Mouse (Mus musculus) midbrain, postnatal 0 days (tissue): ENCODE measurements around the gene Zrsr2. TPM values are rescaled to one million over a fixed set of nuclear protein-coding genes. Genes with fewer than 3 reads are reported as not detected.

Source experiments
- ATAC-seq: fragments of 200-750 bp; cut with Nextera tagmentation; 2 replicates; pipeline ENCODE4 v1.8.0; 2017; ENCODE audit warnings: moderate number of reproducible peaks, mild to moderate bottlenecking, moderate TSS enrichment, moderate library complexity; ENCODE audit not compliant: low FRiP score
- DNase-seq: peaks from one replicate; pipeline ENCODE4 v3.0.0-alpha.2; 2015; ENCODE audit warnings: low spot score
- H3K27ac ChIP-seq: fragments of 300-500 bp; sonication (generic); 2 replicates; pipeline ENCODE4 v1.5.1; 2014; ENCODE audit warnings: low read depth, mild to moderate bottlenecking, low read length, mixed read lengths
- H3K27me3 ChIP-seq: fragments of 300-500 bp; sonication (generic); 2 replicates; pipeline ENCODE4 v1.6.1; 2014; ENCODE audit warnings: low read length, control low read depth, mixed read lengths; ENCODE audit not compliant: insufficient read depth
- H3K36me3 ChIP-seq: fragments of 300-500 bp; sonication (generic); 2 replicates; pipeline ENCODE4 v1.6.1; 2014; ENCODE audit warnings: low read length, control low read depth, mixed read lengths; ENCODE audit not compliant: insufficient read depth
- H3K4me1 ChIP-seq: fragments of 300-500 bp; sonication (generic); 2 replicates; pipeline ENCODE4 v1.6.1; 2014; ENCODE audit warnings: mild to moderate bottlenecking, control low read depth, antibody characterized with exemption, low read length, mixed read lengths; ENCODE audit not compliant: insufficient read depth
- H3K4me2 ChIP-seq: fragments of 300-500 bp; sonication (generic); 2 replicates; pipeline ENCODE4 v1.6.1; 2014; ENCODE audit warnings: low read depth, mild to moderate bottlenecking, low read length, mixed read lengths; ENCODE audit not compliant: poor library complexity, severe bottlenecking
- H3K4me3 ChIP-seq: fragments of 300-500 bp; sonication (generic); 2 replicates; pipeline ENCODE4 v1.5.1; 2014; ENCODE audit warnings: low read depth, mild to moderate bottlenecking, low read length, moderate library complexity
- H3K9ac ChIP-seq: fragments of 300-500 bp; sonication (generic); replicated peaks from 2 replicates; pipeline ENCODE4 v1.6.1; 2014; ENCODE audit warnings: mild to moderate bottlenecking, low read length, moderate library complexity, mixed read lengths; ENCODE audit not compliant: poor library complexity, severe bottlenecking
- H3K9me3 ChIP-seq: fragments of 300-500 bp; sonication (generic); 2 replicates; pipeline ENCODE4 v1.6.1; 2016; ENCODE audit warnings: low read length, control low read depth
- CTCF ChIP-seq: IDR thresholded peaks from 2 replicates; pipeline ENCODE4 v1.5.1; 2016; ENCODE audit warnings: antibody characterized with exemption, mild to moderate bottlenecking
- WGBS: fragments of 180-500 bp; shearing (Covaris S2); extraction: QIAGEN DNeasy Blood & Tissue Kit; methylation state at CpG from one replicate; pipeline ENCODE4 v1.1.7; 2014; 5-methylcytosine and 5-hydroxymethylcytosine counted together
- polyA plus RNA-seq: library from polyadenylated mRNA; unstranded; fragments of >200 nt; fragmentation: Nextera tagmentation; extraction: Ambion mirVana; gene quantifications from 2 replicates; pipeline ENCODE4 v1.2.1, GENCODE M21; 2015
- total RNA-seq: library from RNA; depleted of rRNA; stranded (reverse); fragments of >200 nt; gene quantifications from 2 replicates; pipeline ENCODE4 v1.2.3, GENCODE M21; 2014

Zrsr2 gene
- total and polyA plus RNA-seq, 2 experiments from 2014 or later, result 17.3 to 83.4 TPM

- 51% methylated on average over 4 of the region's 4 CpGs for WGBS
- H3K36me3 ChIP-seq, result no peaks in the 10 kb centered on the region
- H3K4me1 ChIP-seq, result no peaks in the 10 kb centered on the region
- no peak overlapping the region for H3K27ac ChIP-seq
- no peak for TF ChIP-seq CTCF
- no peaks in the 10 kb centered on the region for H3K9me3 ChIP-seq
- ATAC-seq (no peak), DNase-seq (no peak)
- H3K9ac ChIP-seq, result no peak overlapping the region
- H3K27me3 ChIP-seq, result peaks cover 2% of the 10 kb centered on the region; the same call in 1 of the 2 replicates
- H3K4me3 ChIP-seq, result no peak overlapping the region
- no peak overlapping the region for H3K4me2 ChIP-seq
These were observed 23.0 kb upstream of the Zrsr2 start for GRCm38 (mm10) chrX:163981500-163981899.

DNA sequence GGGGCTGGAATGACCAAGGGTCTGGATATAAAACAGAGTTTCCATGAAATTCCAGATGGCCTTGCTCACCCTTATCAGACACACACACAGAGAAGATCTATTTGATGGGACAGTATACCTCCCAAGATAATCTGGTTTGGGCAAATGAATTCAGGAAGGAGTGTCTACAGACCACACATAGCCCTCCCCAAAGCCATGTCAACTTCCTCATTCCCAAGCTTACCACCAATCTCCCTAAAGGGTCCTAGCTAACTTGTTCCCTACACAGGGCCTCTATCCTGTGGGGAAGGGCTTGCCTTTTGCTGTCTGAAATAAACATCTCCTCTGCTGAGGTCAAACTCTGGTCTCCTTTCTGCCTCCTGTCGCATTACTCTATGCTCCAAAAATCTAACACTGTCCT is 22.6 kb upstream of the Zrsr2 start:
- Histone ChIP-seq H3K4me3 (no peak overlapping the region), H3K4me1 (no peaks in the 10 kb centered on the region), H3K27me3 (peaks cover 2% of the 10 kb centered on the region; the same call in 1 of the 2 replicates), H3K9me3 (no peaks in the 10 kb centered on the region), H3K9ac (no peak overlapping the region), H3K36me3 (no peaks in the 10 kb centered on the region), H3K4me2 (no peak overlapping the region), H3K27ac (no peak overlapping the region)
- TF ChIP-seq CTCF, result no peak
- 100% methylated on average over 1 of the region's 1 CpGs for WGBS
- ATAC-seq, result no peak
- DNase-seq, result no peak

DNA sequence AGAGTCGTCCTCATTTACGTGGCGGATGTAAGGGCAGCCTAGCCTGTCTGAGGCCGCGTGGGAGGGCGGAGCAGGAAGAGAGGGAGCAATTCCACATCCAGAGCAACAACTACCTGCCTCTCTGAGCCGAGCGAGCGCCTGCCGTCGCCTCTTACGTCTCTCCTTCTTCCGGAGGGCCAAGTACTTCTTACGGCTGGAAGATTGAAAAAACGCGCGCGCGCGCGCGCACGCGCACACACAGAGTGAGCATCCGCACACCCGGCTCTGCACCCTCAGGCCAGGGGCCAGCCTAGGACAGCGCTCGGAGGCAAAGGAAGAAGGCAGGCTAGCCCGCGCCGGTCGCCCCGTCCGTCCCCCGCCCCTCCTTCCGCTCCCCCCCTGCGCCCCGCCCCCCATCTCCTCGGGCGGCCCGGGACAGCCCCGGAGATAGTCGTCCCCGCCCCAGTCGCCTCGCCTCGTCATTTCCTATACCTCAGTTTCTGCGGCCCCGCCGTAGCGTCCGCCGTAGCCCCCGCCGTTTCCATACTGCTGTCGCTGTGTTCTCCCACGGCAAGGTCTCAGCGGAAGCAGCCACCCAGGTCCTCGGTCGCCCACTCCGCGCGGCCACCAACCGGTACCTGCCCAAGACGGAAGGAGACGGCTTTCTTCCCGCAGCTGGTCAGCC is 526 bp downstream of the Zrsr2 start:
- peak; percentile 88 for ATAC-seq
- H3K4me3 ChIP-seq, result peak overlapping the region; percentile 51
- H3K4me2 ChIP-seq, result peak overlapping the region; percentile 52
- WGBS, result 24% methylated on average over 32 of the region's 67 CpGs
- no peaks in the 10 kb centered on the region for H3K27me3 ChIP-seq
- no peak for TF ChIP-seq CTCF
- no peaks in the 10 kb centered on the region for H3K4me1 ChIP-seq
- no peaks in the 10 kb centered on the region for H3K36me3 ChIP-seq
- H3K9ac ChIP-seq, result peak overlapping the region; percentile 76
- peak overlapping the region; percentile 89 for H3K27ac ChIP-seq
- no peaks in the 10 kb centered on the region for H3K9me3 ChIP-seq
- peak; percentile 61 for DNase-seq

DNA sequence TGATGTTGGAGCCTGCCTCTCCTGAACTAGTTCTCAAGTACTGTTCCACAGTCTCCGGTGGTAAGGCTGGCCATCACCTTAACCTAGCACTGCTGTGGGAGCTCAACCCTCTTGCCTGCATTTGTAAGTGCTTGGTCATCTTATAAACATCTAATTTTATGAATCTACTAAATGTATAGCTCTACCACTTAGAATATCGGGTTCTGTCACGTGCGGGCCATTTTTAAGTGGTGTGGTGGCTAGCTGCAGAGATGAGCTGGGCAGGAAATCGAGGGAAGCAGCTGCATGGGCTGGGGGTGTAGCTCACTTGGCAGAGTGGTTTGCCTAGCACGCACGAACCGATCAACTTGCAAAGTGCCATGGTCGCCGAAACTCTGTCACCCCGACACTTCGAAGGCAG is 1.1 kb downstream of the Zrsr2 start:
- TF ChIP-seq CTCF, result no peak
- 0 out of 2 replicates have a peak, but pooled peaks have one; percentile 2 for ATAC-seq
- no peak overlapping the region for H3K9ac ChIP-seq

DNA sequence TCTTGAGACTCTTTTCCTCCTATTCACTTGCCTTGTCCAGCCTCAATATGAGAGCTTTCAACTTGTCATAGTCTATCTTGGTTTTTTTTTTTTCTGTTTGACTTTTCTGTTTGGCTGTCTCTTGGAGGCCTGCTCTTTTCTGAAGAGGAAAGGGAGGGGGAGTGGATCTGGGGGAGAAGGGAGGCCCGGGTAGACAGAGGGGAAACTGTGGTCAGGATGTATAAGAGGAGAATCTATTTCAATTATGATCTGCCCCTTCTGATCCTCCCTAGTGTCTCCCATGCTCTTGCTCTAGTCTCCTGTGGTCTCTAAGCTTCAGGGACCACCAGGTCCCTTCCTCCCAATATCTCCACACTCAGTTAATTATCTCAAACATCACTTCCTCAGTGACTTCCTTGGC is 6.8 kb downstream of the Zrsr2 start:
- no peaks in the 10 kb centered on the region for H3K4me1 ChIP-seq
- TF ChIP-seq CTCF, result no peak

More for the DNA sequence above, 1.1 kb downstream of the Zrsr2 start:
- no peak for DNase-seq
- Histone ChIP-seq H3K4me2 (peak overlapping the region; percentile 52), H3K27ac (no peak overlapping the region), H3K4me3 (peak overlapping the region; percentile 51), H3K27me3 (no peaks in the 10 kb centered on the region), H3K4me1 (no peaks in the 10 kb centered on the region), H3K36me3 (no peaks in the 10 kb centered on the region), H3K9me3 (no peaks in the 10 kb centered on the region)
- WGBS, result 37% methylated on average over 12 of the region's 12 CpGs

DNA sequence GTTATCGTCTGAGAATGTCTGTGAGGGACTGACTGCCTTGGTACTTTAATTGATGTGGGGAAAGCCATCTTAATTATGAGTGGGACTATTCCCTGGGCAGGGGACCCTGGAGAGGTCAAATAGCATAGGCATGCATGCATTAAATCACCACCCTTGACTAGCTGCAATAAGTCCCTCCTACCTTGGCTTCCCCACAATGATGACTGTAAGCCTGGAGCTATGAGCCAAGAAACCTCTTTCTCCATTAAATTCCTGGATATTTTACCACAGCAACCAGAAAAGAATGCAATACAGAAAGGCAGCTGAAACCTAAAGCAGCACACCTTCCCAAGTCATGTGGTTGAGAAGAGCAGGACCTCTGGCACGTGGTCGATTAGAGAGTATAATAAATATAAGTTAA is 14.1 kb downstream of the Zrsr2 start:
- Histone ChIP-seq H3K4me3 (no peak overlapping the region), H3K27ac (no peak overlapping the region), H3K36me3 (0 out of 2 replicates have a peak, but pooled peaks cover 3% of the 10 kb centered on the region), H3K4me2 (no peak overlapping the region), H3K4me1 (no peaks in the 10 kb centered on the region), H3K9me3 (no peaks in the 10 kb centered on the region), H3K27me3 (no peaks in the 10 kb centered on the region), H3K9ac (no peak overlapping the region)
- WGBS, result 91% methylated on average over 3 of the region's 3 CpGs
- ATAC-seq (no peak), DNase-seq (no peak)
- no peak for TF ChIP-seq CTCF

More for the DNA sequence above, 6.8 kb downstream of the Zrsr2 start:
- 86% methylated on average over 1 of the region's 1 CpGs for WGBS
- Histone ChIP-seq H3K9ac (no peak overlapping the region), H3K27ac (no peak overlapping the region), H3K36me3 (0 out of 2 replicates have a peak, but pooled peaks cover 4% of the 10 kb centered on the region), H3K4me3 (no peak overlapping the region), H3K4me2 (no peak overlapping the region), H3K27me3 (no peaks in the 10 kb centered on the region), H3K9me3 (no peaks in the 10 kb centered on the region)
- ATAC-seq, result no peak
- no peak for DNase-seq
